Mouse (Mus musculus) thymus, postnatal 36 days (tissue): ENCODE measurements around the gene Dock3.

Experiments used
- DNase-seq, 2 experiments: peaks; one replicate each; pipeline ENCODE4 v3.0.0; 2022; ENCODE audit warnings: mixed read lengths in 2 of 2

Gene Dock3

DNA sequence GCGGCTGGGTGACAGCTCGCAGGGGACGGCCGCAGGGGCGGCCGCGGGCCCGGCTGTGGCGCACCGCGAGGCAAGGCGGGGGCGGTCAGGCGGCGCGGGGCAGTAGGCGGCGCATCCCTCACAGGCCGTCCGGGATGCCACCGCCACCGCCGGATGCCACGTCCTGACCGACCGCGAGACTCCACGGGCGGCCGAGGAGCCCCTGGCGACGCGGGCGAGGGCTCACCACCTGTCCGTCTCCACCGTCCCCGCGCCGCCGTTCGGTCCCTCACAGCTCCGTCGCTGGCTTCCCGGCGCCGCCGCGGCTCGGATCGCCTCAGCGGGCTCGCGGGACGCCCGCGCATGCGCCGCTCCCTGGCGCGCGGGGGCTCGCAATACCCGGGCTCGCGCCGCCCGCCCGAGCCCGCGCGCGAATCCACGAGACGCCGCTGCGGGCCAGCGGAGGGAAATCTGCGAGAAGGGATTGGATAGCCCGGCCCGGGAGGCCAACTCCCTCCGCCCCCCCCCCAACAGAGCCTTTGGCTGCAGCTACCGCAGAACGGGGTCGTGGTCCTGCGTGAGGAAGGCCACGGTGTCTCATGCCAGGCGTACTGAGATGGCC is at the start of gene Dock3:
Gene Dock3 (minus strand): TSS at position 371 of the 601 bp plus-strand sequence.
- DNase-seq: peak; percentile 32 to 45

DNA sequence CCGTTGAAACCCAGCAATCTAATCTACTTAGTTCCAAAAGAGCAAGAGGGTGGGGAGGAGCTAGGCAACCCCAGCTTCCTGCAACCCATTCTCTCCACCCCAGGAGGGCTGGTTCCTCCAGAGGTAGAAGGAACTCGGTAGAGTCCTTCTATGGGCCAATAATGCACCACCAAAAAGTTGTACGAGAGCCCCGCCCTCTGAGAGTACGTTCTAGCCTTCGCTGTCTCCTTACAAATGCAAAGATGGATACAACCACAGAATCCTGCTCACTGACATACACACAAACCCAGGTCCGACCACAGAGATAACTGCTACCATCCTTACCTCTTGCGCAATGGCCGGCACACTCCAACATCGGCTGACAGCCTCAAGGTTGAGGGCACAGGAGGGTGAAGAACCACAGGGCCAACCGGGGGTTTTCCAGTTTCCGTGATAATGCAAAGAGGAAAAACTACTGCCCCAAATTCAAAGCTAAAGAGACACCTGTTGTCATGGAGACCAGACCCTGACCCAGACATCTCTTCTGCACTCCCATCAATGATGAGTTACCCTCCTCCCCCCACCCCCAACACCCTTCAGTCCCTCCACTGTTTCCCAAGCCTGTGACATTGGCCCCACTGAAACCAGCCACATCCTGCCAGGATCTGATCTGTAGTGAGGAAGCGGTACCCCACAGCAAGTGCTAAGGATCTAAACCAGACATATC is 48.8 kb upstream of the Dock3 start:
- DNase-seq: peak; percentile 18 to 34

DNA sequence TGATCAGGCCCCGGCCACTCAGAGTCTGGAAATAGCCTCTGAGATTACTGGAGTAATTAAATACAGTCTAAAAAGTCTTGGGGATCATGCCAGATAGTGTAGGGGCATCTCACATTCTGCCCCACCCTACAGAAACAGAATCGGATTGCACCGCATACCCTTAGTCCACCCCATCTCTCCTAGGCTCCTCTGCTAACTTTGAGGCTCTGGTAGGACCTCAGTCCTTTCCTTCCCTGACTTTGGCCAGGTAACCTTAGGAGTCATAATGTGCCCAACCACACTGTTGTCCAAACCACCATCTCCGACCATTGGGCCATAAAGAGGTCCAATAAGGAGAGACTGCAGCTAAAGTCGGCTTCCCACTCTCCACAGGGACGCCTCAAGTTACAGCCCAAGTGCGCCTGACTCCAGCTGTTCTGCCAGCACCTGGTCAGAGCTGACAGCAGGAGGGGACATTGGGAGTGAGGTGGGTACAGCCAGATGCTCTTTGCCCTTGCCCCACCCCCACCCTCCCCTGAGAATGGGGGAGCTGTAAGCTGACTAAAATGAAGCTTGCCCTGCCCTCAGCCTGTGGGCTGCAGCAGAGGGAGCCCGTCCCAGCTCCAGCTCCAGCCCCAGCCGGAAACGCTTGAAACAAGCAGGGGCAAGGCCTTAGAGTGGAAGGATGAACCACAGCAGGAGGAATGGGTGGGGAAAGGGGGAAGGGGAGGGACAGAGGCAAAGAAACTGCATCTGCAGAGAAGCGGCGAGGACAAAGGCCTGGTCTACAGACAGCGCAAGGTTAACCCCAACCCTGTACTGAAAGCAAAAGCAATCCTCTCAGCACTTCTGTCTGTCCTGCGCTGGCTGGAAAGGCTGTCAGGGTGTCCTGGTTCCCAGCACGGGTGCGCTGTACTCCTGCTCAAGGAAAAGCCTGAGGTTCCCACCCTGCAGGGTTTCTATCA is 47.9 kb upstream of the Dock3 start:
- DNase-seq: peak; percentile 30 to 48

DNA sequence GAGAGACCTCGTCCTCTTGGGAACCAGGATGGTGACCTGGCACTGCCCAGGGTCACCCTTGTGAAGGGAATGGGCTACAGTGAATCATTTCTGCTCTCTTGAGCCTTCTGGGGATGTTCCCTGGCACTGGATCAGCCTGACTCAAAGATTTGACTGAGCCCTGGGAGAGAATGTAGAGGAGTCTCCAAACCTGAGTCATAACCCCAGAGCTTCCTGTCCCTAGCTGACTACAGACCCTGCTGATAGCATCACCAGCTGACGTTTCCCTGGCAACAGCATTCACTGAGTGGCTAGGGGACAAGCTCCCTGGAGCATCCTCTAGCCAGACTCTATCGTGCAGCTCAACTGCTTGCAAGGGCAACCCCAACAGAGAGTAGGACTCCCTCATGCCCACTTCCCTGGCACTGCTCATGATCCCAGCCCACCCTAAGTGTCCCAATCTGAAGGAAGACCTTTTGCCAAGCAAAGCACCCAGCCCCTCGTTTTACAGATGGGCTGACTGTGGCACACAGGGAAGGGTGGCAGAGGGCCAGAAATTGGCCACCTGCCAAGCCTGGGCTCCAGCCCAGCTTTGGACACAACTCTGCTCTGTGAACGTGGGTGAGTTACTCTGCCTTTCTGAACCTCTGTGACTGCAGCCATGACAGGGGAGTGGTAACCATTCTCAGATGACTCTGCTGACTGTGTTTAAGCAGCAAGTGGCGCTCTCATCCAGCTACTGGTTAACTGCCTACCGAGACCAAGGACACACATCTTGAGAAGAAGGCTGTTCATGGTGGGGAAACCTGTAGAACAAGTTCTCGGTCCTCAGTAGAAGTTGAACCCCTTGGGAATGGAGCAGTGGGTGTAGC is 47.0 kb upstream of the Dock3 start:
- no peak for DNase-seq

DNA sequence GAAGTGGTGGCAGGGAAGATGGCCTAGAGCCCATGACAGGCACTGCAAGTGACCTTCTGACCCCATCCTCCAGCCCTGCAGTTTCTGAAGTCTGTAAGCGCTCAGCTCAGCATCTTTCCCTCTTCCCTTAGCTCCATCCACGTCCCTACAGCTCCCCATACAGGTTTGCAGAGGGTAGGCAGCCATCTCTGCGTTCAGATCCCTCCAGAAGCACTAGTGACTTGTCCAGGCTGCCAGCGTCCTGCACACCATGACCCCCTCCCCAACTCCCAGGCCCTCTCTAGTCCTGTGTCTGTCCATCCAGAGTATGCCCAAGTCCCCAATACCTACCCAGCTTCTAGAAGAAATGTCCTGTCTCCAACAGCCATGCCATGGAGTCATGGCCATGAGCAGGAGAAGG is 46.4 kb upstream of the Dock3 start:
- DNase-seq: no peak

DNA sequence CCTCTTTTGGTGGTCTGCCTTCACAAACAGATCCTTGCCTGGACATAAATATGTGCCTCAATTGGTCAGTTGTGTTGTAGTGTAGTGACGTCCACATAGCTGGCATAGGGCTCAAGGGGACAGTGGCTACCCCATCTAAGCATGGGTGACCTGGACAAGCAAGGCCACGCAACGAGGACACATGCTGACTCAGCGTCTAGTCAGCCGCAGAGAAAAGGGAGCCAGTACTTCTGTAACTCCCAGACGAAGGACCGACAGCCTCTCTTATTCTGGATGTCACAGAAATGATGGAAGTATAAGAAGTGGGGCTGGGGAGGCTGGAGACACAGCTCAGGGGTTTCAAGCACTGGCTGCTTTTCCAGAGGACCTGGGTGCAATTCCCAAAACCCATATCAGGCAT is 45.9 kb upstream of the Dock3 start:
- DNase-seq: no peak

DNA sequence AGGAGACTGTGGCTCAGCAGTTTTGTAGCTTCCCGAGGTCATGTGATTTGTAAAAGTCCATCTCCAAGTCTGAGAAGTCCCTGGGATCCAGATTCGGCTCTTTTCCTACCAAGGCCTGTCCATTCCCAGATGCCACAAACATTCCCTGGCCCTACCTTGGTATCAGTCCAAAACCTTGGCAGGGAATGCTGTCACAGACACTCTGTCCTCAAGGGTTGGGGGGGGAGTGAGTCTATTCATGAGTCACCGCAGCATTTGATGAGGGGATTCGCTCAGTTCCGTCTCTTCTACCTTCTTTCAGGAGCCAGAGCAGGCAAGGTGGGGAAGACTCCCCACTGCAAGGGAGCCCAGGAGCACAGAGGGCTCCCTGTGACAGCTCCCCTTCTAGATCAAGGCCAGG is 44.0 kb upstream of the Dock3 start:
- no peak for DNase-seq

DNA sequence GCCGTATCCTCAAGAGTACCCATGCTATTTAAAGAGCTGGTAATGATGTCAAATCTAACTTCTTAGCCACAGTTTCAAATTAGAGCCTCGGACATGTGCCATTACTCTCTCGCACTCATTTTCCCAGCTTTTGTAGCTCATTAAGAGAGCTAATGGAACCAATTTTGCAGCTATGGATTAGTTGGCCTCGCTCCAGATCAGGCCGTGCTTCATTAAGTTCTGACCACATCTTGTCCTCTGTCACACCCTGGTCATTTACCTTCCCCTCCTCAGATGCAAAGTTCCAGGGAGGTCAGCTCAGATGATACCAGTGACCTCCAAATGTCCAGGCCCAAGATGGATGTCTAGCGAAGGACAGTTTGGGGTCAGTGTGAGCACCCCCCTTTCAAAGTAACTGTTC is 43.0 kb upstream of the Dock3 start:
- no peak for DNase-seq

DNA sequence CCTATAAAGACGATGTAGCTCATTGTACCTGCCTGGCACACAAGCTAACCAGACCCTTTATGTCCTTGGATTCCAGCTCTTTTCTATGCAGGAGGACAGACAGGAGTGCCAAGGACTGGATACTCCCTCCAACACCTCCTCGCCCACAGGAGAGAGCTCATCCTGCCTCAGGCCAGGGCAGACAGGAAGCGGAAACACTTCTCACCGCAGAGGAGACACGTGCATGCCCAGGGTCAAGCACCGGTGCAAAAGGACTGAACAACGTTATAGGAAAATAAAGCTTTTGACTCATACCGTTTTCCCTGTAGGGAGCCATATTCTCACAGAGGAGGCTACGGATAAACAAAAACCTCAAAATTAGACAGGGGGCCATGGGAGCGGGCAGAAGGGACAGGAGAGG is 41.5 kb upstream of the Dock3 start:
- DNase-seq: no peak

DNA sequence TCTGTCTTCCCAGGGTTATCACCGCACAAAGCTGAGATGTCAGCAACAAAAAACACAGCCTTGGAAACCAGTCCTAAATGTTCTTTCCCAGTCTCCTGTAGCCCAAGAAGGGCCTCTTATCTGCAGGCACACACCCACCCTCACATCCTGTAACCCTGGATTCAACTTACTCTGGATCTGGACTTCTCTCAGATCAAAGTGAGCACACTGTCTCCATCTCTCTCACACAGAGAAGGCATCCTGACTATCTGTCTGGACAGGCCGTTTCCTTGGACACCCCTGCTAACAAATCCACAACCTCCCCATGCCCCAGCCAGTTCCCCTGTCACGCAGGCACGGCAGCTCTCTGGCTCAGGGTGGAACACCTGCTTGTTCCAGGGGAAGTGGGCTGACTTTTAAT is 40.6 kb upstream of the Dock3 start:
- no peak for DNase-seq

DNA sequence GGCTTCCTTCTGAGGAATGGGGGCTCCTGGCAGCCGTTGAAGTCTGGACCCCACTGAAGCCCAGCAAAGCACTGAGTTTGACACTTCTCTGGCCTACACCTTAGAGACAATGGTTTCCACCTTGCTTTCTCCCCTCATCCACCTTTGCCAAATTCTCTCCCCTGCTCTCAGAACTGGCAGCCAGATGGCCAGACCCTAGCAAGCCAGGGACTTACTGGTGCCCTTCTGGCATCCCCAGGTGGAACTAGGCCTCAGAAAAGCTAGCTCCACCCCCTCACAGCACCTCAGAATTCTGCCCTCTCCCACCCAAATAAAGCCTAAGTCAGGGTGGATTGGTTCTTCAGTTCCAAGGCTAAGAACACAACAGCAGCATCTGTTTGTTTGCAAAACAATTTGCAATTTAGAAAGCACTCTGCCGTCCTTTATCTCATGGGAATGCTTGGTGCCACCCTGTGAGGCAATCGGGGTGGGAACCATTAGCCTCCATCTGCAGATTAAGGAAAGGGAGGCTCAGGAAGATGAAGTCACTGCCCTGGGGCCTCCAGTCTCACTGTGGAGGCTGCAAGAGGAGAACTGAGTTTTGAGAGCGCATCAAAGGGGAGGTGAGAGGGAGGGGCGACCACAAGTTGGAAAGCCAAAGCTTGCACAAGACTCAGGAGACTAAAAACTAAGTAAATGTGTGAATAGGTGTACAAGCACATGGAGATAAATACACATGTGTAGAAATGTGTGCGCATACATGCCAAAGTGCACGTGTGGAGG is 39.6 kb upstream of the Dock3 start:
- DNase-seq: no peak

DNA sequence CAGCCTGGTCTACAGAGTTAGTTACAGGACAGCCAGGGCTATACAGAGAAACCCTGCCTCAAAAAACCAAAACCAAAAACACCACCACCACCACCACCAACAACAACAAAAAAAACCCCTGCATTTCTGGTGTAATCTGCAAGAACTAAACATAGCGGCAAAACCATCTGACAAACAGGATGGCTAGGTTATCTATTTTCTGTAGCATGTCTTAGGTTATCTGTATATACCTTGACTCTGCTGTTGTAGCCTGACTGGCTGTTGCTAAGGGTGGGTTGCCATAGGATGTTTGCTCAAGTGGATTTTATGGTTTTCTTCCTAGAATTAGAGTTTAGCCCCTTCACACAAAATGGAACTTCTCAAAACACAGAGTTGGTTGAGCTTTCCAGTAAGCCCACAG is 38.1 kb upstream of the Dock3 start:
- DNase-seq: no peak

DNA sequence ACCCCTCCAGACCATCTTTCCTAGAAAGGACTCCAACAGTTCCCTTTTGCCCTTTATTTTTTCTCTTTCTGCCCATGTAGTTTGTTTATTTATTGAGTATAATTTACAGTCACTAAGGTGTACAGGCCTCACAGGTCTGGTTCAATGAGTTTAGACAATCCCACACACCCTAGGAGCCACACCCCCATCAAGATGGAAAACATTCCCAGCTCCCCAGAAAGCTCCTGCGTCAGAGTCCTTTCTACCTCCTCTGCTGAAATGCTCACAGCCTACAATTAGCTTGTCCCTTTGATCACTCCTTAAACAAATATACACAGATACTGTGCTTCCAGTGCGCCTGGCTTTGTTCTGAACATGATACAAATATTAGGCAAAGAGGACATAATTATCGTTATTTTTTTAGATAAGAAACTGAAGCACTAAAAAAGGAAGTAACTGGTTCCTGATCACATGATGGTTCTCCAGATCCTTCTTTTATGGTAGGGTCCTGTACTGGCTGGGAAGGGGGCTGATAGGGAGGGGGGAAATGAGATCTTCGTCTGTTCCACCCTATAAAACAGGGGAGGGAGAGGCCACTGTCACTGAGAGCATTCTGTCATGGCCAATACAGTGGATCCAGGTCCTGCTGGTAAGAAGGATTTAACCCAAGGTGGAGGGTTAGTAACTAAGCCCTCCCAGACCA is 36.2 kb upstream of the Dock3 start:
- no peak for DNase-seq

DNA sequence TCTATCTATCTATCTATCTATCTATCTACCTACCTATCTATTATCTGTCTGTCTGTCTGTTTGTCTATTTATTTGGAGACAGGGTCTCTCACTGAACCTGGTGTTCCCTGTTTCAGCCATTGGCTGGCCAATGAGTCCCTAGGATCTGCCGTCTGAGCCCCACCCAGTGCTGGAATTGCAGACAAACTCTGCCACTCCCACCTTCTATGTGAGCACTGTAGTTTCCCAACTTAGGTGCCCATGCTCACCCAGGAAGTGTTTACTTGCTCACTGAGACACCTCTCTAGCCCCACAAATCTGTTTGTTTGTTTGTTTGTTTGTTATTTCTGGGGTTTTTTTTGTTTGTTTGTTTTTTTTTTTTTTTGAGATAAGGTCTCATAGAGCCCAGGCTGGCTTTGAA is 35.3 kb upstream of the Dock3 start:
- DNase-seq: no peak

DNA sequence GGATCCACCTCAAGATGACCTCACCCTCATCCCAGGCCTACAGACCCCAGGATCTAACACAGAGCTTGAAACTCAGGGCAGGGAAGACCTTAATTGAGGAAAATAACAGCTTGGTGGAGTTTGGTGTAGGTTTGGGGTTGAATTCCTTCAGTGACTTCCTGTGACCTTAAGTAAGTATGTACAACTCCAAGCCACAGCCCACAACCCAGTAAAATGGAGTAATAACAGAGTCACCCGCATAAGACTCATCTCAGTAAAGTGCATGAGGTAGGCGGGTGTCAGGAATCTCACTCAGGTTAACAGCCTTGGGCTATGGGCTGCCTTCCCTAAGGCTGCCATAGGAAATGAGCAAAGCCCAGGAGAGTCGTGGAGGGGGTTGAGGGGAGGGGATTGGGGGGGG is 33.0 kb upstream of the Dock3 start:
- no peak for DNase-seq

DNA sequence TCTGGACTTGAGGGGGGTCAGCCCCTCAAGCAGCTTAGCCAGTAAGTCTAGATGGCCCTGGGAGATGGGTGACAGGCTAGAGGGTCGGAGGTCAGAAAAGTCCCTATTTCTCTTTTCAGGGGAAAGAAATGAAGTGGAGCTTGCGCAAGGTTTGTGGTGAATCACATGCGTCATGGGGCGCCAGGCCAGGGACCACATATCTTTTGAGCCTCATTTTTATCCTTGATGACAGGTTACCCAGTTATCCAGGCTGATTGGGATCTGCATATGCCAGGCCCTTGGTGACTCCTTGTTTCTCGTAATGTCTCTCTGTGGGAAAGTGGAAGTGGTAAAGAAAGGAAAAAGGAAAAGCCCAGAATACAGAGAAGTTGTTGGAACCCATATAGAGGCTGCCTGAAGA is 32.2 kb upstream of the Dock3 start:
- no peak for DNase-seq

DNA sequence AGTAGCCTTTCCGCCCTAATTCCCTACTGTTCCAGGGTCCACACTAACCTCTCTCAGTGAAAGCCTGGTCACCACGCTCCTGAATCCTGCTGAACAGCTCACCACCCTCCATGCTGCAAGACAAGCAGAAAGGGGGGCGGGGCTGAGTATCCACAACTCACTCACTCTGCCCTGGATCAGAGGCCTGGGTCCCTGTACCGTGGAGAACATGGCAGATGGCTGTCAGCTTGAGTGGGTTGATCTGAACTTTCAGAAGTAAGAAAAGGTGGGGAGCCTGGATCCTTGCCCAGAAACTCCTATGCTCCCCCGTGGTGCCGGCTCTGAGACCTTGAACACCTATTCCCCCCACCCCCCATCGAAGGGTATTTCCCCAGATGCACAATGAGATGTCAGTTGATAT is 30.7 kb upstream of the Dock3 start:
- no peak for DNase-seq

DNA sequence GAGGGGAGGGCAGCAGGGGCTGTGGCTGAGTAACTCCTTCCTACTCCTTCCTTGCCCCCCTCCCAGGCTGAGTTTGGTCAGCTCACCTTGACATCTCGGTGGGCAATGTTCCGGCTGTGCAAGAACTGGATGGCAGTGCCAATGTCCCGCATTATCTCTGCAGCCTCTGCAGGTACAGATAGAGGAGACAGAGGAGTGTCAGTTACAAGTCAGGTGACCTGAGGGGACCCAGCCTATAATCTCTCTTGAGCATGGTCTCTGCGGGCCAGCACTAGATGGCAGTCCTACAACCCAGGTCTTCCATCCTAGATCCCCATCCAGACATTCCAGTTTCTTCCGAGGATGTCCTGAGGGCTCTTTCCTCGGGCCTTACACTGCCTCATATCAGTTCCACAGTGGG is 30.1 kb upstream of the Dock3 start:
- DNase-seq: no peak

DNA sequence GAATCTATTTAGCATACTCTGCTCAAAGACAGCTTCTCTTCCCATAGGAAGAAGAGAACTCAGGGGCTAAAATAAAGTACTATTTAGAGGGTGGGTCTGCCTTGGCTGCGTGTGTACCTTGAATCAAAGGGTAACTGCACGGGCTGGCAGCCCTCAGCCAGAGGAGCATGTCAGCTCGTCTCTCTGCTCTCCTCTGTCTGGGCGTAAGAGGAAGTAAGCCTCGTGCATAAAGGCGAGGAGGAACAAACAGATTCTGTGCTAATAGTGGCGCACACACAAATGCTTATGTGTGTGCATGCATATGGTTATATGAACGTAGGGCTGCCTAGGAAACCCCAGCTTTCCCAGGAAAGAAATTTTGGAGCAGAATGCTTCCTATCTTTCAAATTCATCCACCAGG is 29.1 kb upstream of the Dock3 start:
- no peak for DNase-seq

DNA sequence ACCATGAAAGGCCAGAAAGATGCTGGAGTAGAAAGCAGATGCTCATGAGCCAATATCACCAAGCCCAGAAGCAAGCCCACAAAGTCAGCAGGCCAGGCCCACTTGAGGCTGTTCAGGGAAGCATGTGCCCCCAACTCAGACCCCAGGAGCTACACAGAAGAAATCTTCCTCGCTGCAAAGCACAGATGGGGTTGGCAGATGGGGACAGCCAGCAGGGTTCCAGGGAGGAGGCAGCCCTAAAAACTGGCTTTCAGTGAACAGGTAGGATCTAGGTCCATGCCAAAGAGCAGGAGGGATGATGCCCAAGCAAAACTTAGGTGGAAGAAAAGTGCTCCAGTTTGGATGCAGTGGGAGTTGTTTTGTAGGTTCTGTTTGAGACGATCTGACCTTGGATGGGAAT is 28.7 kb upstream of the Dock3 start:
- no peak for DNase-seq

DNA sequence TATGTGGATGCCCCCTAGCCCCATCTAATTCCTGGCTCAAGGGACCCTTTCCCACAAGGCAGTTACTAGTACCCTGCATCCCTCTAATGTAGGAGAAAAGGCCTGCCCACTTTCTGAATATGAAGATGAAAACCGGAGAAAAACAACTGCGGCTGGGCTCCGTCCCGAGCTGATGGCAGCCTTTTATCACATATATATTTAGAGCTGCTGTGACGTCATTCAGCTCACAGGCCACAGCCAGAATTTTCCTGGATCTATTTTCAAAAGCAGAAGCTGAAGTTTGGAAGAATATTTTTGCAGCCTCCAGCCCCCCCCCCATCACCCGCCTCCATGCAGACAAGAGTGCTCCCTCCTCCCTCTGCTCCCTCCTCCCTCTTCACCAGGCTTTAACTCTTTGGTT is 27.9 kb upstream of the Dock3 start:
- no peak for DNase-seq

DNA sequence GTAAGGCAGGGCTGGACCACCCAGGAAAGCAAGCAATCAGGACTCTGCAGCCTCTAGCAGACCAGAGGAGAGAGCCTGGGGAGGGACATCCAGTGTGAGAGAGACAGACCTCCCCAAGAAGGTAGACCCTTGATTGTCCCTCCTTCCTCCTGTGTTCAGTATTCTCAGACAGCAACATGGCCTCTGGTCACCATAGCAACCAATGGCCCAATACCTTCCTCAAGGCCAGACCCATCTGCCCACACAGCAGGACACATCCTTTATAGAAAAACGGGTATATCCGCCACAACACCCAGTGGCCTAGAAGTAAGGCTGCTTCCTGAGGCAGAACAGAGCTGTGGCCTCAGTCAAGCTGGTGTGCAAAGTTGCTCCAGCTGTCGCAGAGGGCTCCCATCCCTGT is 23.9 kb upstream of the Dock3 start:
- no peak for DNase-seq
